Mouse (Mus musculus): ENCODE data around the gene Cfap99. TPM values are rescaled to one million over a fixed set of nuclear protein-coding genes. Genes with fewer than 3 reads are reported as not detected.

Gene Cfap99
- polyA plus RNA-seq, 1 experiment = 23.1 TPM

DNA sequence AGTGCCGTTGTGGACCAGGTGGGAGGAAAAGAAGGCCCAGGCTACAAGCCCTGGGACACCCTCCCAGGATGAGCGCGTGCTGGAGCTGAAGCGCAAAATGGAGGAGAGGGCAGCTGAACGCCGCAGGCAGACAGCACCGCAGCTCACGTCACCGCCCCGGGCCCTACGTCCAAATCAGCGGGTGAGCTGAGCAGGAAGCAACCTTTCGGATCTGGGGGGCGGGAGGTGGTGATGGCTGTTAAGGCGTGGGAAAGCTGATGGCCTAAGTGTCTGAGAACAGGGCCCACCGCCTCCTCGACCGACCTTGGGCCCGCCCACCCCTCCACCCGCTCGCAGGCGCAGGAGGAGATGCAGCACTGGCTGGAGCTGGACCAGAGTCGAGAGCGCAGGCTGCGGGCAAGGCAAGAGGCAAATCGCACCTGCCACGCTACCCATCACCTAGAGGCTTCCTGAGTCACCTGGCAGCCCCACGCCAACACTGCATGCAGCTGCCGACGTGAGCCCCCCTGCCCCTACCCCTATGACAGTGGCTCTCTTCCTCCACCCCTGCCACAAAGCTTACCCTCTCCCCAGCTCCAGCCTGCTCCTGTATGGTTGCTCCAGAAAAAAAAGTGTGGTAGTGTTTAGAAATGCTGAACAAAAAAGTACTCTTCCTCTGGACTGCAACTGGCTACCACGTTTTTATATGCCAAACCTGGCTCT lies 38.6 kb downstream of the Cfap99 start:
- peaks cover 4% of the 10 kb centered on the region for H3K4me1 ChIP-seq (ENCODE audit: control insufficient read depth, insufficient read depth, low read length)
- peak overlapping the region; percentile 77 for H3K4me3 ChIP-seq (ENCODE audit: control insufficient read depth, low read depth, low read length)
- H3K27me3 ChIP-seq (ENCODE audit: control insufficient read depth, insufficient read depth, low read length) = no peaks in the 10 kb centered on the region
- TF ChIP-seq POLR2A (IDR thresholded peaks at IDR 0.05; ENCODE audit: control insufficient read depth, low read depth, low read length) = no peak
- no peak for TF ChIP-seq CTCF (IDR thresholded peaks at IDR 0.05; ENCODE audit: control insufficient read depth, insufficient read depth, insufficient replicate concordance, low read depth, low read length)
- H3K27ac ChIP-seq (ENCODE audit: control insufficient read depth, insufficient read depth, low read depth, low read length) = no peak overlapping the region; the same call in 1 of the 2 replicates
- H3K36me3 ChIP-seq (ENCODE audit: control insufficient read depth, insufficient read depth, low read length) = no peaks in the 10 kb centered on the region

- H3K27me3 ChIP-seq (ENCODE audit: control insufficient read depth, insufficient read depth, low read length) = no peaks in the 10 kb centered on the region
- TF ChIP-seq POLR2A (IDR thresholded peaks at IDR 0.05; ENCODE audit: control insufficient read depth, low read depth, low read length) (no peak), CTCF (IDR thresholded peaks at IDR 0.05; ENCODE audit: control insufficient read depth, insufficient read depth, insufficient replicate concordance, low read depth, low read length) (no peak)
- H3K36me3 ChIP-seq (ENCODE audit: control insufficient read depth, insufficient read depth, low read length) = no peaks in the 10 kb centered on the region
- H3K4me3 ChIP-seq (ENCODE audit: control insufficient read depth, low read depth, low read length) = no peak overlapping the region
- H3K27ac ChIP-seq (ENCODE audit: control insufficient read depth, insufficient read depth, low read depth, low read length) = no peak overlapping the region
- peaks cover 4% of the 10 kb centered on the region for H3K4me1 ChIP-seq (ENCODE audit: control insufficient read depth, insufficient read depth, low read length)
Observed at GRCm38 (mm10) chr5:34330136-34330535, 41.7 kb downstream of the Cfap99 start.

DNA sequence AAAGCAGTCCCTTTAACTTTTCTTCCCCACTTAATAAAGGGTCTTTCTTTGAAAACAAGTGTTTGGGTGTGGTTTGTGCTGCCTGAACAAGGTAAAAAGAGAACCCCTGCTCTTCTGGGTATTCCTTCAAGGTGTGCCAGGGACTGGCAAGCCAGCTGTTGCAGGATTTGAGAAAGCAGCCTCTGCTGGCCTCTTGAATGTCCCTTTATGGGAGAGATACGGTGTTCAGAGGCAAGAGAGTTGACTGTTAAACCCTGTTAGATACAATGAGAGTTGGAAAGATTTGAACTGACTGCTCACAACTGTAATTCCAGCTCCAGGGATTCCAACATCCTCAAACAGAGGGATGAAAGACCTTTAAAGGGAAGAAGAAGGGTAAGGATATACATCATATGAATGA lies 45.7 kb downstream of the Cfap99 start:
- TF ChIP-seq CTCF (IDR thresholded peaks at IDR 0.05; ENCODE audit: control insufficient read depth, insufficient read depth, insufficient replicate concordance, low read depth, low read length) (no peak), POLR2A (IDR thresholded peaks at IDR 0.05; ENCODE audit: control insufficient read depth, low read depth, low read length) (no peak)
- Histone ChIP-seq H3K27ac (ENCODE audit: control insufficient read depth, insufficient read depth, low read depth, low read length) (no peak overlapping the region), H3K36me3 (ENCODE audit: control insufficient read depth, insufficient read depth, low read length) (no peaks in the 10 kb centered on the region), H3K4me3 (ENCODE audit: control insufficient read depth, low read depth, low read length) (peak overlapping the region; percentile 39), H3K4me1 (ENCODE audit: control insufficient read depth, insufficient read depth, low read length) (peaks cover 4% of the 10 kb centered on the region), H3K27me3 (ENCODE audit: control insufficient read depth, insufficient read depth, low read length) (no peaks in the 10 kb centered on the region)

DNA sequence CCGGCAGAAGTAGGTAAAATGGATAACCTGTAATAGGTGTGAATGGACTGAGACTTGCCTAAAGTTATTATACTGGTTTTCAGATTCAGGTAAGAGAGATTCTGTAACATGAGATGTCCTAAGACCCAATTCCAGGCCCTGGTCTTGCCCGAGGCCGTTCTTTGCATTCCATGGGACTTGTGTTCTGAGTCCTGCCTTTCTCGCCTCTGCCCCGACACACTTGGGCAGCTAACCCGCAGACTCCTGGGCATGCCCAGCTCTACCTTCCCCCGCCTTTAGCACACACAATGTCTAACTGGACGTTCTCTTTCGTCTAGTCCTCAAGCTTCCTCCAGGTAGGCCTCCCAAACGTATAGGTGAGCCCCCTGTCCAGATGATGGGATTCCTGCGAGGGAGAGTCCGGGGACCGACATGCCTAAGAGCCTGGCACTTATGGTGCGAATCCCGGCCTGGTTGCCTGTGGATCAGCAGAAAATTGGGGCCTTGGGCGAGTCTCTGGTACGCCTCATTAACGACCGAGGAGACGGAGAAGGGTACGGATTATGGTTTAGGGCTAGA lies 47.2 kb downstream of the Cfap99 start:
- TF ChIP-seq CTCF (IDR thresholded peaks at IDR 0.05; ENCODE audit: control insufficient read depth, insufficient read depth, insufficient replicate concordance, low read depth, low read length) (no peak), POLR2A (IDR thresholded peaks at IDR 0.05; ENCODE audit: control insufficient read depth, low read depth, low read length) (no peak)
- Histone ChIP-seq H3K36me3 (ENCODE audit: control insufficient read depth, insufficient read depth, low read length) (no peaks in the 10 kb centered on the region), H3K4me1 (ENCODE audit: control insufficient read depth, insufficient read depth, low read length) (peaks cover 6% of the 10 kb centered on the region), H3K4me3 (ENCODE audit: control insufficient read depth, low read depth, low read length) (peak overlapping the region; percentile 93), H3K27ac (ENCODE audit: control insufficient read depth, insufficient read depth, low read depth, low read length) (peak overlapping the region; percentile 97), H3K27me3 (ENCODE audit: control insufficient read depth, insufficient read depth, low read length) (no peaks in the 10 kb centered on the region)

- Histone ChIP-seq H3K36me3 (ENCODE audit: control insufficient read depth, insufficient read depth, low read length) (no peaks in the 10 kb centered on the region), H3K27me3 (ENCODE audit: control insufficient read depth, insufficient read depth, low read length) (no peaks in the 10 kb centered on the region), H3K4me1 (ENCODE audit: control insufficient read depth, insufficient read depth, low read length) (peaks cover 6% of the 10 kb centered on the region), H3K4me3 (ENCODE audit: control insufficient read depth, low read depth, low read length) (peak within 1 kb of the TSS; percentile 93), H3K27ac (ENCODE audit: control insufficient read depth, insufficient read depth, low read depth, low read length) (peak within 1 kb of the TSS; percentile 97)
- no peak for TF ChIP-seq CTCF (IDR thresholded peaks at IDR 0.05; ENCODE audit: control insufficient read depth, insufficient read depth, insufficient replicate concordance, low read depth, low read length)
- peak; percentile 98 for TF ChIP-seq POLR2A (IDR thresholded peaks at IDR 0.05; ENCODE audit: control insufficient read depth, low read depth, low read length)
Observed at GRCm38 (mm10) chr5:34336097-34336774, 47.8 kb downstream of the Cfap99 start, which contains the start of gene Rnf4. Gene Rnf4 (plus strand): TSS chr5:34336289.

GRCm38 (mm10) chr5:34336775-34337450 lies 48.5 kb downstream of the Cfap99 start:
- peak overlapping the region; percentile 97 for H3K27ac ChIP-seq (ENCODE audit: control insufficient read depth, insufficient read depth, low read depth, low read length)
- no peaks in the 10 kb centered on the region for H3K27me3 ChIP-seq (ENCODE audit: control insufficient read depth, insufficient read depth, low read length)
- peak overlapping the region; percentile 93 for H3K4me3 ChIP-seq (ENCODE audit: control insufficient read depth, low read depth, low read length)
- no peak for TF ChIP-seq CTCF (IDR thresholded peaks at IDR 0.05; ENCODE audit: control insufficient read depth, insufficient read depth, insufficient replicate concordance, low read depth, low read length)
- peak; percentile 49 for TF ChIP-seq POLR2A (IDR thresholded peaks at IDR 0.05; ENCODE audit: control insufficient read depth, low read depth, low read length)
- no peaks in the 10 kb centered on the region for H3K36me3 ChIP-seq (ENCODE audit: control insufficient read depth, insufficient read depth, low read length)
- peaks cover 6% of the 10 kb centered on the region for H3K4me1 ChIP-seq (ENCODE audit: control insufficient read depth, insufficient read depth, low read length)

DNA sequence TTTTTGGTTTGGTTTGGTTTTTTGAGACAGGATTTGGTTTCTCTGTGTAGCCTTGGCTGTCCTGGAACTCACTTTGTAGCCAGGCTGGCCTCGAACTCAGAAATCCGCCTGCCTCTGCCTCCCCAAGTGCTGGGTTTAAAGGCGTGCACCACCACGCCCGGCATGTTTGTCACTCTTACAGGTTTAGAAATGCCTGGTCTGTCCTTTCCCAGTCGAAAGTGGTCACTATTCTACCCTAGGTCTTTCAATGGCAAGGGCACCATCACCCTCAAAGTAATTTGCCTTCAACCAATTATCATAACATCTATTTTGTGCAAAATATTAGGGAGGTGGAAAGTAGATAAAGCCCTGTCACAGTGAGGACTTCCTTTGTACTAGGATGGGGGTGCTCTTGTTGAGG lies 51.8 kb downstream of the Cfap99 start:
- H3K4me1 ChIP-seq (ENCODE audit: control insufficient read depth, insufficient read depth, low read length) = peaks cover 6% of the 10 kb centered on the region
- no peaks in the 10 kb centered on the region for H3K27me3 ChIP-seq (ENCODE audit: control insufficient read depth, insufficient read depth, low read length)
- no peak overlapping the region for H3K4me3 ChIP-seq (ENCODE audit: control insufficient read depth, low read depth, low read length)
- TF ChIP-seq CTCF (IDR thresholded peaks at IDR 0.05; ENCODE audit: control insufficient read depth, insufficient read depth, insufficient replicate concordance, low read depth, low read length) (no peak), POLR2A (IDR thresholded peaks at IDR 0.05; ENCODE audit: control insufficient read depth, low read depth, low read length) (no peak)
- H3K36me3 ChIP-seq (ENCODE audit: control insufficient read depth, insufficient read depth, low read length) = no peaks in the 10 kb centered on the region
- no peak overlapping the region for H3K27ac ChIP-seq (ENCODE audit: control insufficient read depth, insufficient read depth, low read depth, low read length)
